Comparison of ENCODE assay signal across 14 mouse cellular contexts in the genomic region with DNA sequence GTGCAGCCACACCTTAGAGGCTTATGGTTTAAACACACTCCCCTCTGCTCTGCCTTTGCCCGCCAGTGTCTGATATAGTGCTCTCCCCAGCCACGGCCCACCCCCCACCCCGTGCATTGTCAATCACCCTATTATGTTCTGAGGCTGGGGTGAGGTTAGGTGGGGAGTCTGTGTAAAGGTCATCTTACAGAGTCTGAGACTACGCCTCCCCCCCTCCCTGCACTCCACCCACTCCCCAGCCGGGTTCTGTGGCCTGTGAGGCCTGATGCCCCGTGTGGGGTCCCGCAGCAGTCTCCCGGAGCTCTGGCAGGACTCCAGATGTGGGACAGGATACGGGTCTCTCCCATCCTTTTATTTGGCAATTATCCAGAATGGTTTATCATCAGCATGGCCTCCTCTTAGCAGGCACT.
DNase-seq lines count a peak whose midpoint lies in the region; ATAC-seq and TF ChIP-seq lines count a peak whose summit lies in the region.
"Had no signal": no experiment of that assay in that cellular context is flagged by ENCODE, and none has a peak within 500 bp of the region (broad histone marks: within the 10 kb centered on the region; RNA-seq: fewer than 3 reads in every experiment).

No protein-coding gene starts in this region.

- ATAC-seq in forebrain, embryonic 15.5 days (replicated peaks) = 0 out of 2 replicates have a peak, but pooled peaks have one; percentile 29
- no peak for ATAC-seq in forebrain, embryonic 16.5 days
- ATAC-seq in lung, embryonic 14.5 days (ENCODE audit: insufficient read depth) = peak; percentile 85; the same call in 1 of the 2 replicates
- peak; percentile 44; the same call in 1 of the 2 replicates for ATAC-seq in embryonic facial prominence, embryonic 14.5 days (ENCODE audit: low read depth)
- ATAC-seq in intestine, embryonic 15.5 days = peak; percentile 25; the same call in 1 of the 2 replicates
- ATAC-seq: activated CD4-positive, CD25-positive, alpha-beta regulatory T cell, adult 4 months had no signal

- no peak overlapping the region for H3K27ac ChIP-seq in forebrain, embryonic 15.5 days (replicated peaks)
- H3K27ac ChIP-seq in forebrain, embryonic 16.5 days (ENCODE audit: low read length) = no peak overlapping the region
- no peak overlapping the region for H3K27ac ChIP-seq in lung, embryonic 14.5 days (ENCODE audit: low read depth)
- H3K27ac ChIP-seq in embryonic facial prominence, embryonic 14.5 days (replicated peaks; ENCODE audit: low read depth, low read length) = no peak overlapping the region
- no peak overlapping the region for H3K27ac ChIP-seq in intestine, embryonic 15.5 days
- H3K27ac ChIP-seq: limb, embryonic 12.5 days had no signal

- no peak for TF ChIP-seq CTCF in lung, embryonic 14.5 days (IDR thresholded peaks at IDR 0.05; ENCODE audit: low read depth)

- no peaks in the 10 kb centered on the region for H3K27me3 ChIP-seq in forebrain, embryonic 15.5 days
- no peaks in the 10 kb centered on the region for H3K27me3 ChIP-seq in forebrain, embryonic 16.5 days (replicated peaks; ENCODE audit: control insufficient read depth, insufficient read depth, low read length)
- no peaks in the 10 kb centered on the region for H3K27me3 ChIP-seq in lung, embryonic 14.5 days (ENCODE audit: insufficient read depth, low read length)
- H3K27me3 ChIP-seq in embryonic facial prominence, embryonic 14.5 days (replicated peaks; ENCODE audit: control insufficient read depth, insufficient read depth, low read length) = no peaks in the 10 kb centered on the region
- H3K27me3 ChIP-seq in intestine, embryonic 15.5 days (replicated peaks) = no peaks in the 10 kb centered on the region
- H3K27me3 ChIP-seq: limb, embryonic 12.5 days had no signal

- no peak overlapping the region for H3K4me3 ChIP-seq in forebrain, embryonic 15.5 days
- H3K4me3 ChIP-seq in forebrain, embryonic 16.5 days (replicated peaks; ENCODE audit: low read length) = no peak overlapping the region
- no peak overlapping the region for H3K4me3 ChIP-seq in lung, embryonic 14.5 days (ENCODE audit: low read depth, low read length)
- H3K4me3 ChIP-seq in embryonic facial prominence, embryonic 14.5 days (ENCODE audit: low read depth, low read length) = no peak overlapping the region
- H3K4me3 ChIP-seq in intestine, embryonic 15.5 days (replicated peaks) = no peak overlapping the region
- H3K4me3 ChIP-seq: limb, embryonic 12.5 days had no signal

- no peaks in the 10 kb centered on the region for H3K36me3 ChIP-seq in forebrain, embryonic 15.5 days
- no peaks in the 10 kb centered on the region for H3K36me3 ChIP-seq in forebrain, embryonic 16.5 days (ENCODE audit: control insufficient read depth, insufficient read depth)
- H3K36me3 ChIP-seq in lung, embryonic 14.5 days (ENCODE audit: insufficient read depth) = no peaks in the 10 kb centered on the region
- no peaks in the 10 kb centered on the region for H3K36me3 ChIP-seq in embryonic facial prominence, embryonic 14.5 days (ENCODE audit: control insufficient read depth, insufficient read depth, low read length)
- no peaks in the 10 kb centered on the region for H3K36me3 ChIP-seq in intestine, embryonic 15.5 days
- H3K36me3 ChIP-seq: limb, embryonic 12.5 days had no signal

- H3K4me2 ChIP-seq in forebrain, embryonic 15.5 days (replicated peaks) = no peak overlapping the region
- H3K4me2 ChIP-seq in forebrain, embryonic 16.5 days (ENCODE audit: low read length) = no peak overlapping the region
- H3K4me2 ChIP-seq in lung, embryonic 14.5 days = 0 out of 2 replicates have a peak overlapping the region, but pooled peaks have one; percentile 20
- H3K4me2 ChIP-seq in embryonic facial prominence, embryonic 14.5 days (ENCODE audit: low read depth, low read length) = no peak overlapping the region
- no peak overlapping the region for H3K4me2 ChIP-seq in intestine, embryonic 15.5 days (replicated peaks)
- H3K4me2 ChIP-seq: limb, embryonic 12.5 days had no signal

- 19% methylated on average over 9 of the region's 9 CpGs for WGBS in forebrain, embryonic 15.5 days
- WGBS in forebrain, embryonic 16.5 days = 20% methylated on average over 9 of the region's 9 CpGs
- WGBS in lung, embryonic 14.5 days = 16% methylated on average over 9 of the region's 9 CpGs
- 21% methylated on average over 9 of the region's 9 CpGs for WGBS in embryonic facial prominence, embryonic 14.5 days
- 21% methylated on average over 9 of the region's 9 CpGs for WGBS in intestine, embryonic 15.5 days

- no peak overlapping the region for H3K9ac ChIP-seq in forebrain, embryonic 15.5 days (replicated peaks)
- H3K9ac ChIP-seq in forebrain, embryonic 16.5 days (replicated peaks; ENCODE audit: low read depth, low read length) = no peak overlapping the region
- no peak overlapping the region for H3K9ac ChIP-seq in lung, embryonic 14.5 days
- H3K9ac ChIP-seq in embryonic facial prominence, embryonic 14.5 days (ENCODE audit: low read depth, low read length) = no peak overlapping the region
- H3K9ac ChIP-seq in intestine, embryonic 15.5 days = no peak overlapping the region
- H3K9ac ChIP-seq: limb, embryonic 12.5 days had no signal

- peak; percentile 77 for DNase-seq in lung, embryonic 14.5 days
- no peak for DNase-seq in lung, adult 18-20 months
- DNase-seq in embryonic facial prominence, embryonic 14.5 days (ENCODE audit: low spot score) = peak; percentile 12
- DNase-seq in right cerebral cortex, postnatal 36 days (ENCODE audit: low spot score in 2 of 2) = no peak
- DNase-seq in gastrocnemius, adult 8-10 months (ENCODE audit: low spot score in 2 of 2) = no peak
- DNase-seq: cerebellum, adult 18-20 months; kidney, adult 2 months; lung, postnatal 36 days; thymus, postnatal 36 days had no signal

- H3K9me3 ChIP-seq in forebrain, embryonic 15.5 days = no peaks in the 10 kb centered on the region
- H3K9me3 ChIP-seq in forebrain, embryonic 16.5 days (ENCODE audit: control insufficient read depth, low read length) = no peaks in the 10 kb centered on the region
- 0 out of 2 replicates have a peak, but pooled peaks cover 4% of the 10 kb centered on the region for H3K9me3 ChIP-seq in lung, embryonic 14.5 days (ENCODE audit: low read depth, low read length)
- H3K9me3 ChIP-seq in embryonic facial prominence, embryonic 14.5 days (ENCODE audit: control insufficient read depth, low read length) = no peaks in the 10 kb centered on the region
- H3K9me3 ChIP-seq in intestine, embryonic 15.5 days = no peaks in the 10 kb centered on the region
- H3K9me3 ChIP-seq: limb, embryonic 12.5 days had no signal

- 0 out of 2 replicates have a peak, but pooled peaks cover 4% of the 10 kb centered on the region for H3K4me1 ChIP-seq in forebrain, embryonic 15.5 days
- peaks cover 2% of the 10 kb centered on the region for H3K4me1 ChIP-seq in forebrain, embryonic 16.5 days (replicated peaks; ENCODE audit: control insufficient read depth, insufficient read depth, low read length)
- peaks cover 4% of the 10 kb centered on the region; the same call in 1 of the 2 replicates for H3K4me1 ChIP-seq in lung, embryonic 14.5 days (ENCODE audit: insufficient read depth)
- H3K4me1 ChIP-seq in embryonic facial prominence, embryonic 14.5 days (ENCODE audit: control insufficient read depth, insufficient read depth, low read length) = no peaks in the 10 kb centered on the region
- 0 out of 2 replicates have a peak, but pooled peaks cover 2% of the 10 kb centered on the region for H3K4me1 ChIP-seq in intestine, embryonic 15.5 days (replicated peaks)

Comparison
In these comparisons a context has a peak if more than half of its experiments do, and no peak if none do; other contexts are left out.
1. DNase-seq: peak in lung, embryonic 14.5 days (single experiment) and embryonic facial prominence, embryonic 14.5 days (single experiment); none in lung, adult 18-20 months (0 of 2), right cerebral cortex, postnatal 36 days (0 of 2) and gastrocnemius, adult 8-10 months (0 of 2).